Mouse (Mus musculus) splenic B cell, adult 2 months (primary cell): ENCODE data around the gene Ephb2.

Experiments used
- DNase-seq: peaks from one replicate; pipeline ENCODE4 v3.0.0-alpha.2; 2011; ENCODE audit warnings: low read depth, low spot score
- H3K27me3 ChIP-seq: 2 replicates; pipeline ENCODE4 v1.6.1; 2012; ENCODE audit warnings: mild to moderate bottlenecking, low read length, moderate library complexity, mixed read lengths; ENCODE audit not compliant: control insufficient read depth, poor library complexity, insufficient read depth, severe bottlenecking
- H3K36me3 ChIP-seq: 2 replicates; pipeline ENCODE4 v1.6.1; 2012; ENCODE audit warnings: mild to moderate bottlenecking, low read length, moderate library complexity, mixed read lengths; ENCODE audit not compliant: control insufficient read depth, poor library complexity, insufficient read depth, severe bottlenecking

Gene Ephb2

DNA sequence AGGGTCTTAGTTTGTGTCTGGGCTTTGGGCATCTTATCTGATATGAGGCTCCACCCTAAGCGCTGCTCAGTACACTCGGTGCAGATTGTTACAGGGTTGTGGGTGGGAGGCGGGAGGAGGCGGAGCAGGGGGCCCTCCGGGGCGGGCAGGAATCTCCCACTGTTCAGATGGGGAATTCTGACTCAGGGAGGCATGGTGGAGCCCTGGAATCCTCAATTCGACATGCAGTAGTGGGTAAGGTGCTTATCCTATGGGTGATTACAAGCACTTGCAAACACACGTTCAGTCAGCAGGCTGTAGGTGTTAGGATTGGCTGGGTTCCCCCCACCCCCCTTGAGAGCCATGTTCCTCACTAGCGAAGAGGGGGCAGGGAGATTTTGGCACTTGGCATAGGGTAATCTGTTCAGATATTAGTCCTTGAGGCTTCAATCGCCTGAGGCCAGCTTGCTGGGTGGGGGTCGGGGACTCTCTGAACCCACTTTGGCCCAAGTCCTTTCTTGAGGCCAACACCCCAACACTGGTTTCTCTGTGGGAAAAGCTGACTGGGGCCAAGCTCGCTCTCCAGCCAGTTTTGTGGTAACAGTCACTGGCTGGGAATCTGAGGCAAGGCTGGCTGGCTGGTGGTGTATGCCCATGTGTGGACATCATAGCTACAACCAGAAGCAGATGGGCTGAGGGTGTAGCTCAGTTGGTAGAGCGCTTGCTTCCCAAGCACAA is 186.2 kb downstream of the Ephb2 start:
- Histone ChIP-seq H3K36me3 (no peaks in the 10 kb centered on the region), H3K27me3 (no peaks in the 10 kb centered on the region)
- no peak for DNase-seq

- Histone ChIP-seq H3K36me3 (no peaks in the 10 kb centered on the region), H3K27me3 (no peaks in the 10 kb centered on the region)
Observed at GRCm38 (mm10) chr4:136648922-136649479, 186.8 kb downstream of the Ephb2 start.

DNA sequence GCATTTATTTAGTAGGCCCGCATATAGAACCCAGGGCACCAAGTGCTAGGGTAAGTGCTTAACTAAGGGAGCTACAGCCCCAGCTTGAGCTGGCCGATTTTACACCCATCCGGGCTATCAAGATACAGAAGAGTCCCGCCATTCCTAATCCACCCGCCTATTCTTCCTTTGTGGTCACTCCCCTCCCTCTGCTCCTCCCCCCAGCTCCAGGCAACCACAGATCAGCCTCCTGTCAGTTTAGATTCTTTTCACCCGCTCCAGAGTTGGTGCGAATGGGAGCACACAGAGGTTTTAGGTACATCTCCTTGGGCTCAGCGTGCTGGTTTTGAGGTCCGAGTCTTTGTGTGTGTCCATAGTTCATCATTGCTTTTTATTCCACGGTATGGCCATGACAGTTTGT is 196.9 kb downstream of the Ephb2 start:
- Histone ChIP-seq H3K36me3 (no peaks in the 10 kb centered on the region), H3K27me3 (no peaks in the 10 kb centered on the region)
- no peak for DNase-seq

More at GRCm38 (mm10) chr4:136648922-136649479, 186.8 kb downstream of the Ephb2 start:
- DNase-seq: peak; percentile 74

DNA sequence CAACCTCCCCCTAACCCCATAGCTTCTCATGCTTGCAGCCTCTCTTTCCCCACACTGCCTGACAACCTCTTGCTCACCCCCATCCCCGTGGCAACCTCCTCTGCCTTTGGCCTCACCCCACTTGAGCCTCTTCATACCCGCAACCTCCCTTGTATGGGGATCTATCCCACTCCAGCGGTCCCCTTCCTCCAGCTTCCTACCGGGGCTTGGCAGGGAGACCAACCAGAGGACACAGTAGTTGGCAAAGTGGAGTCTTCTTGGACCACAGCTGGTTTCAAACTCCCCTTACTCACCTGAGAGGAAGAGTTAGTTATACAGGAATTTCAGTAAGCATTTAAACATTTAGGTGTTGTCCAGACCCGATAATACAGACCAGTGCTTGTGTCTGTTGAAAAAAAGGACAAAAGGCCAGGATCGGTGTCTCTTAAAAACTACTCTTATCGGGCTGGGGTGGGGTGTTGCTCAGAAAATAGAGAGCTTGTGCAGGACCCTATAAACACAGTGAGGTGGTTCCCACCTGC is 197.5 kb downstream of the Ephb2 start:
- no peaks in the 10 kb centered on the region for H3K27me3 ChIP-seq
- DNase-seq: no peak
- no peaks in the 10 kb centered on the region for H3K36me3 ChIP-seq

DNA sequence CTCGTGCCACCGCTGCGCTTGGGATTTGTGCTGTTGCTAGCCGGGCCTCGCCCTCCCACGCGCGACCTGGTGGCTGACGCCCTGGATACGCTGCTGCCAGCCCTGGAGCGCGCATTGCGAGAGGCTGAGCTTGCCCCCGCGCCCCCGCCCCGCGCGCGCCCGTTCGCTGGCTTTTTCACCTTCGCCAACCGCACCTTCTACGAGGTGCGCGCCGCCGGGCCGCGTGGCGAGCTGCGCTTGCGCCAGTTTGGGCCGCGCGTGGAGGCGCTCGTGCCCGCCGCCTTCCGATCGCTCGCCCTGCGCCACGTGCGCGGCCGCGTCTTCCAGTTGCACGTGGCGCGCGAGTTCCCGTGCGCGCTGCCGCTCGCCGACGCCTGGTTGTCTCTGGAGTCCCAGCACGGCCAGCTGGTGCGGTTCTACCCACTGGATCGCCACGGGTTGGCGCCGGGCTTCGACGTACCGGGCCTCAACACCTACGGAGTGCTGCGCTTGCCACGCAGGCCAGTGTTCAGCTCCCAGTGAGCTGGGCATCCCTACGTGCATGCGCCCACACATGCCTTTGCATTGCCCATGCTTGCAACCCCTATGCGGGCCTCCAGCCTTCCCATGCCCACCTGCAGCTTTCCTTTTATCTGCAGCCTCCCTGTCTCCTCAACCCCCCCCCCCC is 198.1 kb downstream of the Ephb2 start:
- Histone ChIP-seq H3K27me3 (no peaks in the 10 kb centered on the region), H3K36me3 (no peaks in the 10 kb centered on the region)
- no peak for DNase-seq

GRCm38 (mm10) chr4:136636983-136637562 is 198.7 kb downstream of the Ephb2 start:
- H3K27me3 ChIP-seq: no peaks in the 10 kb centered on the region
- no peak for DNase-seq
- no peaks in the 10 kb centered on the region for H3K36me3 ChIP-seq

- no peak for DNase-seq
- no peaks in the 10 kb centered on the region for H3K27me3 ChIP-seq
Observed at GRCm38 (mm10) chr4:136636511-136636910, 199.3 kb downstream of the Ephb2 start.

GRCm38 (mm10) chr4:136635995-136636394 is 199.8 kb downstream of the Ephb2 start:
- no peak for DNase-seq
- no peaks in the 10 kb centered on the region for H3K36me3 ChIP-seq

More at GRCm38 (mm10) chr4:136636511-136636910, 199.3 kb downstream of the Ephb2 start:
- H3K36me3 ChIP-seq: no peaks in the 10 kb centered on the region

GRCm38 (mm10) chr4:136631237-136631994 is 204.4 kb downstream of the Ephb2 start:
- Histone ChIP-seq H3K27me3 (no peaks in the 10 kb centered on the region), H3K36me3 (no peaks in the 10 kb centered on the region)
- no peak for DNase-seq

More at GRCm38 (mm10) chr4:136635995-136636394, 199.8 kb downstream of the Ephb2 start:
- no peaks in the 10 kb centered on the region for H3K27me3 ChIP-seq

GRCm38 (mm10) chr4:136626590-136626989 is 209.2 kb downstream of the Ephb2 start:
- H3K27me3 ChIP-seq: no peaks in the 10 kb centered on the region
- DNase-seq: peak; percentile 44
- no peaks in the 10 kb centered on the region for H3K36me3 ChIP-seq

DNA sequence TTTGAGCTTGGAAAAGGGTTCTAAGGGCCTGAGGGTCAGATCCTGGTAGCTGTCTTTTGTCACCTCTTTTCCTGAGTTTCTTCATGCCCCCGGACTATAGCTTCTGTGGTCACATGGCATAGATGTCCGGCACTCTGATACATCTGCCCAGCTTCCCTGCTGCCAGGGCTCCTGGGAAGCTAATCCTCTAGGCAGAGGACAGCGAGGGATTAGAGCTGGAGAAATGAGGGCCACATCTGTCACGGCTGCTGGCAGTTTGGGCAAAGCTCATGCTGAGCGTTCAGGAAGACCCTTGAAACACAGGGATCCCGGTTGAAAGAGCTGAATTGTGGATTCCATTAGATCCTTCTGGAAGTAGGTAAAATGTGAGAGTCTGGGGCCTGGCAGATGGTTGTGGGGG is 213.4 kb downstream of the Ephb2 start, which contains the start of gene Lactbl1:
Lactbl1 (plus strand) TSS at position 234 of the 400 bp plus-strand sequence.
- DNase-seq: no peak
- no peaks in the 10 kb centered on the region for H3K27me3 ChIP-seq
- no peaks in the 10 kb centered on the region for H3K36me3 ChIP-seq

DNA sequence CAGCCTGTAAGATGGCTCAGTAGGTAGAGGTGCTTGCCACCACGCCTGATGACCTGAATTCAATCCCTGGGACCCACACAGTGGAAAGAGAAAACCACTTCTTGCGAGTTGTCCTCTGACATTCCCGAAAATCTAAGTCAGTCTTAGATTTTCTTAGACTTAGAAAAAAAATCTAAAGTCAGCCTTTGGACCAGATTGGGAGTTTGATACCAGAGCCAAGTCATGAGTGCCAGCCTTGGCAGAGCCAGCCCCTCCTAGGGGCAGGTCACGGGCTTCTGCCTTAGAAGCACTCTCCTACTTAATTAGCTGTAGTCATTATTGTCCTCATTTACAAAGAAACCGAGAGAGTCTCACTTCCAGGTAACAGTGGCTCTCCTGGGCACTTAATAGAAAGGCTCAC is 213.8 kb downstream of the Ephb2 start:
- H3K27me3 ChIP-seq: no peaks in the 10 kb centered on the region
- no peaks in the 10 kb centered on the region for H3K36me3 ChIP-seq
- no peak for DNase-seq

GRCm38 (mm10) chr4:136621336-136621735 is 214.5 kb downstream of the Ephb2 start:
- Histone ChIP-seq H3K27me3 (no peaks in the 10 kb centered on the region), H3K36me3 (no peaks in the 10 kb centered on the region)
- DNase-seq: peak; percentile 77

DNA sequence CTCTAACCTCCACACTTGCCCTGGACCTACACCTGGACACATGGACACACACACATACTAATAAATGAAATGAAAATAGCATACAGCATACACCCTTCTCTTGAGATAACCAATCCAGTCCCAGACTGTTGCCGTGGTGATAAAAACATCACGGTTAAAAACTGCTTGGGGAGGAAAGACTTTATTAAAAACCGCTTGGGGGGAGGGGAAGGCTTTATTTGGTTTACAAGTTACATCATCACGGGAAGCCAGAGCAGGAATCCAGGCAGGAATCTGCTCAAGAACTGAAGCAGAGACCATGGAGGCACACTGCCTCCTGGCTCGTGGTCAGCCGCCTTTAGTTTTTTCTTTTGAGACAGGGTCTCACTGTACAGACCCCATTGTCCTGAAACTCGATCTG is 222.1 kb downstream of the Ephb2 start:
- Histone ChIP-seq H3K36me3 (no peaks in the 10 kb centered on the region), H3K27me3 (no peaks in the 10 kb centered on the region)
- no peak for DNase-seq
